Mouse (Mus musculus) bone marrow macrophage, adult 2 months (primary cell): ENCODE data around the gene Tha1.

Experiments used
- CTCF ChIP-seq: IDR thresholded peaks from 2 replicates; pipeline ENCODE4 v1.5.1; 2012; ENCODE audit warnings: low read depth, mild to moderate bottlenecking, low read length, moderate library complexity
- POLR2A ChIP-seq: IDR thresholded peaks from 2 replicates; pipeline ENCODE4 v1.6.1; 2012; ENCODE audit warnings: mild to moderate bottlenecking, low read depth, low read length, borderline replicate concordance

- no peak for TF ChIP-seq CTCF
- TF ChIP-seq POLR2A: no peak
Observed at GRCm38 (mm10) chr11:117889887-117890340, 16.6 kb upstream of the Tha1 start.
